Mouse (Mus musculus) midbrain, embryonic 15.5 days (tissue): ENCODE measurements around the gene Sirt1. TPM values are rescaled to one million over a fixed set of nuclear protein-coding genes. Genes with fewer than 3 reads are reported as not detected.

Source experiments
- ATAC-seq: fragments of 200-750 bp; cut with Nextera tagmentation; replicated peaks from 2 replicates; pipeline ENCODE4 v1.8.0; 2017; ENCODE audit warnings: moderate TSS enrichment
- H3K27ac ChIP-seq: fragments of 300-500 bp; sonication (generic); 2 replicates; pipeline ENCODE4 v1.5.1; 2015; ENCODE audit warnings: mild to moderate bottlenecking, inconsistent platforms
- H3K27me3 ChIP-seq: fragments of 300-500 bp; sonication (generic); replicated peaks from 2 replicates; pipeline ENCODE4 v1.6.1; 2015; ENCODE audit warnings: inconsistent platforms
- H3K36me3 ChIP-seq: fragments of 300-500 bp; sonication (generic); replicated peaks from 2 replicates; pipeline ENCODE4 v1.6.1; 2015; ENCODE audit warnings: inconsistent platforms
- H3K4me1 ChIP-seq: fragments of 300-500 bp; sonication (generic); 2 replicates; pipeline ENCODE4 v1.6.1; 2015; ENCODE audit warnings: inconsistent platforms
- H3K4me2 ChIP-seq: fragments of 300-500 bp; sonication (generic); 2 replicates; pipeline ENCODE4 v1.6.1; 2015; ENCODE audit warnings: inconsistent platforms, mild to moderate bottlenecking, moderate library complexity
- H3K4me3 ChIP-seq: fragments of 300-500 bp; sonication (generic); 2 replicates; pipeline ENCODE4 v1.5.1; 2015; ENCODE audit warnings: mild to moderate bottlenecking, inconsistent platforms
- H3K9ac ChIP-seq: fragments of 300-500 bp; sonication (generic); 2 replicates; pipeline ENCODE4 v1.6.1; 2015; ENCODE audit warnings: mild to moderate bottlenecking, inconsistent platforms
- H3K9me3 ChIP-seq: fragments of 300-500 bp; sonication (generic); 2 replicates; pipeline ENCODE4 v1.6.1; 2016; ENCODE audit warnings: inconsistent platforms
- WGBS: fragments of 180-500 bp; shearing (Covaris S2); methylation state at CpG from one replicate; pipeline ENCODE4 v1.1.7; 2015; ENCODE audit warnings: mixed read lengths; 5-methylcytosine and 5-hydroxymethylcytosine counted together
- polyA plus RNA-seq: library from polyadenylated mRNA; unstranded; fragments of >200 nt; fragmentation: Nextera tagmentation; extraction: Ambion mirVana; gene quantifications from 2 replicates; pipeline ENCODE4 v1.2.1, GENCODE M21; 2015

Gene Sirt1
- polyA plus RNA-seq = 5.7 and 6.1 TPM in 2 replicates

GRCm38 (mm10) chr10:63381498-63382280 lies at the start of gene Sirt1:
Gene Sirt1 (minus strand): TSS chr10:63381704.
- peak within 1 kb of the TSS; percentile 73 for H3K27ac ChIP-seq
- H3K4me3 ChIP-seq = peak within 1 kb of the TSS; percentile 53
- H3K4me2 ChIP-seq = peak within 1 kb of the TSS; percentile 77
- no peaks in the 10 kb centered on the region for H3K36me3 ChIP-seq
- 3% methylated on average over 24 of the region's 24 CpGs for WGBS
- H3K4me1 ChIP-seq = peaks cover 9% of the 10 kb centered on the region
- peak; percentile 9; the same call in 1 of the 2 replicates for ATAC-seq
- no peaks in the 10 kb centered on the region for H3K9me3 ChIP-seq
- peak within 1 kb of the TSS; percentile 60 for H3K9ac ChIP-seq
- H3K27me3 ChIP-seq = peaks cover 3% of the 10 kb centered on the region; the same call in 1 of the 2 replicates

- Histone ChIP-seq H3K4me2 (peak within 1 kb of the TSS; percentile 90), H3K4me3 (peak within 1 kb of the TSS; percentile 80), H3K9me3 (no peaks in the 10 kb centered on the region), H3K27ac (peak within 1 kb of the TSS; percentile 80), H3K9ac (peak within 1 kb of the TSS; percentile 59), H3K36me3 (no peaks in the 10 kb centered on the region), H3K27me3 (no peaks in the 10 kb centered on the region), H3K4me1 (peaks cover 5% of the 10 kb centered on the region; the same call in 1 of the 2 replicates)
- 0% methylated on average over 55 of the region's 55 CpGs for WGBS
- peak; percentile 98 for ATAC-seq
Observed at GRCm38 (mm10) chr10:63429785-63430305, 48.3 kb upstream of the Sirt1 start, which contains the start of gene Ctnna3. Gene Ctnna3 (plus strand): TSS chr10:63430098.

GRCm38 (mm10) chr10:63429380-63429779 lies 47.9 kb upstream of the Sirt1 start:
- H3K36me3 ChIP-seq = no peaks in the 10 kb centered on the region
- peak; percentile 96 for ATAC-seq
- H3K27me3 ChIP-seq = no peaks in the 10 kb centered on the region
- H3K9ac ChIP-seq = peak overlapping the region; percentile 59
- peak overlapping the region; percentile 80 for H3K27ac ChIP-seq
- peaks cover 5% of the 10 kb centered on the region; the same call in 1 of the 2 replicates for H3K4me1 ChIP-seq
- H3K9me3 ChIP-seq = no peaks in the 10 kb centered on the region
- peak overlapping the region; percentile 80 for H3K4me3 ChIP-seq
- H3K4me2 ChIP-seq = peak overlapping the region; percentile 90
- under 1% methylated on average over 34 of the region's 34 CpGs for WGBS

- H3K36me3 ChIP-seq = no peaks in the 10 kb centered on the region
- H3K4me2 ChIP-seq = peak overlapping the region; percentile 90
- peaks cover 5% of the 10 kb centered on the region; the same call in 1 of the 2 replicates for H3K4me1 ChIP-seq
- no peak for ATAC-seq
- H3K27me3 ChIP-seq = no peaks in the 10 kb centered on the region
- no peaks in the 10 kb centered on the region for H3K9me3 ChIP-seq
- WGBS = 3% methylated on average over 11 of the region's 11 CpGs
- 0 out of 2 replicates have a peak overlapping the region, but pooled peaks have one; percentile 41 for H3K27ac ChIP-seq
- peak overlapping the region; percentile 36 for H3K9ac ChIP-seq
- peak overlapping the region; percentile 80 for H3K4me3 ChIP-seq
Observed at GRCm38 (mm10) chr10:63429023-63429340, 47.5 kb upstream of the Sirt1 start.

- 25% methylated on average over 19 of the region's 19 CpGs for WGBS
- Histone ChIP-seq H3K9me3 (no peaks in the 10 kb centered on the region), H3K27ac (peak overlapping the region; percentile 41; the same call in 1 of the 2 replicates)
Observed at GRCm38 (mm10) chr10:63428243-63429022, 46.9 kb upstream of the Sirt1 start.

GRCm38 (mm10) chr10:63427146-63427545 lies 45.6 kb upstream of the Sirt1 start:
- Histone ChIP-seq H3K9ac (no peak overlapping the region), H3K9me3 (no peaks in the 10 kb centered on the region), H3K36me3 (no peaks in the 10 kb centered on the region), H3K4me2 (no peak overlapping the region), H3K27me3 (no peaks in the 10 kb centered on the region), H3K4me3 (no peak overlapping the region), H3K4me1 (peaks cover 5% of the 10 kb centered on the region; the same call in 1 of the 2 replicates), H3K27ac (no peak overlapping the region)
- WGBS = 80% methylated on average over 8 of the region's 8 CpGs
- ATAC-seq = no peak

More at GRCm38 (mm10) chr10:63428243-63429022, 46.9 kb upstream of the Sirt1 start:
- Histone ChIP-seq H3K9ac (peak overlapping the region; percentile 36), H3K4me2 (peak overlapping the region; percentile 90), H3K36me3 (no peaks in the 10 kb centered on the region), H3K4me3 (peak overlapping the region; percentile 80), H3K27me3 (no peaks in the 10 kb centered on the region), H3K4me1 (peaks cover 5% of the 10 kb centered on the region; the same call in 1 of the 2 replicates)
- ATAC-seq = no peak

- H3K4me2 ChIP-seq = no peak overlapping the region
- H3K27me3 ChIP-seq = no peaks in the 10 kb centered on the region
- no peak overlapping the region for H3K27ac ChIP-seq
- H3K4me3 ChIP-seq = no peak overlapping the region
- no peaks in the 10 kb centered on the region for H3K9me3 ChIP-seq
- peaks cover 5% of the 10 kb centered on the region; the same call in 1 of the 2 replicates for H3K4me1 ChIP-seq
- no peak for ATAC-seq
- no peaks in the 10 kb centered on the region for H3K36me3 ChIP-seq
- no peak overlapping the region for H3K9ac ChIP-seq
Observed at GRCm38 (mm10) chr10:63424475-63424814, 42.9 kb upstream of the Sirt1 start.

DNA sequence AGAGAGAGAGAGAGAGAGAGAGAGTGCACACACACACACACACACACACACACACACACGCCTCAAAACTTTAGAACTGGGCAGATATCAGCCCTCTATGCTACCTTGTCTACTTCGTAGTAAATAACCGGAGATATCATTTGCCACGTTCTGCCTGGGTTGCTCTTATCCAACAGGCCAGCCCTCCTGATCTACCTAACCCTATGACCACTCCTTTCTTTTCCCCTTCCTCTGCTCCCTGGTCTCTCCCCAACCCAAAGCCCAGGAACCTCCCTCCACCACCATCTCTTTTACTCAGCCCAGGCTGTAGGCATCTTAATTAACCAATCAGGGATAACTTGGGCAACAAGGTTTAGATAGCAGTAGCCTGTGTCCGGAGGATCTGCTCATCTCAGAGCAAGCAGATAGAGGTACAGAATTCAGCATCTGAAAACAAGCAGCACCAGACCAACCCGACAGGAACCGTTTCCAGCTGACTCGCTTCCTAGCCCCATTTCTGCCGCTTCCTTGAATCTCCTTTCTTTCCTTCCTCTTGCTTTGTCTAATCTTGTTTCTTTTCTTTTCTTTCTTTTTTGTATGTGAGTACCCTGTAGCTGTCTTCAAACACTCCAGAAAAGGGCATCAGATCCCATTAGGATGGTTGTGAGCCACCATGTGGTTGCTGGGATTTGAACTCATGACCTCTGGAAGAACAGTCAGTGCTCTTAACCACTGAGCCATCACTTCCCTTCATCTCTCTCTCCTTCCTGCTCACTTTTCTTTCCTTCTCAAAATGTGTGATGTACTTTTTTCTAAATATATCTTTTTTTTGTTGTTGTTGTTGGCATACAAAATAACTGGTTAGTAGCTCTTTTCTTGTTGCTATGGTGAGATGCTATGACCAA lies 42.3 kb upstream of the Sirt1 start:
- H3K36me3 ChIP-seq = no peaks in the 10 kb centered on the region
- H3K4me3 ChIP-seq = no peak overlapping the region
- H3K4me1 ChIP-seq = peaks cover 5% of the 10 kb centered on the region; the same call in 1 of the 2 replicates
- no peaks in the 10 kb centered on the region for H3K27me3 ChIP-seq
- no peak overlapping the region for H3K4me2 ChIP-seq
- ATAC-seq = no peak
- H3K9ac ChIP-seq = no peak overlapping the region
- no peaks in the 10 kb centered on the region for H3K9me3 ChIP-seq
- WGBS = 84% methylated on average over 9 of the region's 9 CpGs
- H3K27ac ChIP-seq = no peak overlapping the region

DNA sequence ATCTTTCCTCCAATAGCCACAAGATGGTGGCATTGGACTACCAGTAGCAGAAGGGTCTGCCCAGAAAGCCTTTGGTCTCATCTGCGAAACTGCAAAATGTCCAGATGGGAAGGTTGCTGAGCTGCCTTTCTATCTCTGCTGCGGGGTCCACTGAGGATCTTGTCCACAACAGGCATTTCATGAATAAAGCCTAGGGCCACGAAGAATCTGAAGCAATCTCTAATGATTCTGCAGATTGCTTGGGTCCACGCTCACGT lies 41.2 kb upstream of the Sirt1 start:
- H3K4me2 ChIP-seq = no peak overlapping the region
- 84% methylated on average over 5 of the region's 5 CpGs for WGBS
- ATAC-seq = no peak
- no peaks in the 10 kb centered on the region for H3K9me3 ChIP-seq
- no peak overlapping the region for H3K27ac ChIP-seq
- no peaks in the 10 kb centered on the region for H3K27me3 ChIP-seq
- no peaks in the 10 kb centered on the region for H3K36me3 ChIP-seq
- H3K9ac ChIP-seq = no peak overlapping the region
- H3K4me3 ChIP-seq = no peak overlapping the region
- H3K4me1 ChIP-seq = no peaks in the 10 kb centered on the region

GRCm38 (mm10) chr10:63421739-63422735 lies 40.5 kb upstream of the Sirt1 start, which contains the start of gene Gm7075:
Gene Gm7075 (minus strand): TSS chr10:63421789.
- Histone ChIP-seq H3K9ac (no peak within 1 kb of the TSS), H3K36me3 (no peaks in the 10 kb centered on the region), H3K27ac (no peak within 1 kb of the TSS), H3K4me2 (no peak within 1 kb of the TSS), H3K4me3 (no peak within 1 kb of the TSS), H3K4me1 (no peaks in the 10 kb centered on the region), H3K27me3 (no peaks in the 10 kb centered on the region), H3K9me3 (no peaks in the 10 kb centered on the region)
- WGBS = 90% methylated on average over 18 of the region's 18 CpGs
- ATAC-seq = no peak

- no peak for ATAC-seq
- Histone ChIP-seq H3K36me3 (no peaks in the 10 kb centered on the region), H3K27ac (no peak overlapping the region), H3K4me1 (no peaks in the 10 kb centered on the region), H3K9ac (no peak overlapping the region), H3K4me3 (no peak overlapping the region), H3K4me2 (no peak overlapping the region), H3K27me3 (no peaks in the 10 kb centered on the region), H3K9me3 (no peaks in the 10 kb centered on the region)
- WGBS = 73% methylated on average over 5 of the region's 5 CpGs
Observed at GRCm38 (mm10) chr10:63417061-63417460, 35.6 kb upstream of the Sirt1 start.
